In the genomic region with DNA sequence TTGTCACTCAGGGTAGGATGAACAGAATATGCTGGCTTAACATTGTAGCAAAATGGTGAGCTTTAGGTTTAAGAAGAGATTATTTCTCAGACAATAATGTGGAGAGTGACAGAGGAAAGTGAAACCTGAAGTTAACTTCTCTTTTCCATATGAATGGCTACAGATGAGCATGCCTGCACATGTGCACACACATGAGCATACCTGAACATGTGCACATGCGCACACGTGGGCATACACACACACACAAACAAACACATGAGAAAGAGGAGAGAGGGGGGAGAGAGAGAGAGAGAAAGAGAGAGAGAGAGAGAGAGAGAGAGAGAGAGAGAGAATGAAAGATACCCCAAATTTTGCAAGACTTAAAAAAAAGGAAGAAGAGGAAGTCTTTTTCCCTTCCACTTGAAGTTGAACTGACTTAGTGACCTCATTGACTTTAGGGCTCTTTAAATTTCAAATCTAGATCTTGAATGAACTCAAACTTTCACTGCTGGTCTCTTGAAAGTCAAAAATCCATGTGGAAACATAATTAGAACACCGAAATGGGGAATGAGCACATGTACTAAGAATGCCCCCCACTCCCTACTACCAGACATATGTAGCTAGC, we compare ENCODE assay signal across 14 mouse cellular contexts.
"Had no signal": no experiment of that assay in that cellular context is flagged by ENCODE, and none has a peak within 500 bp of the region (broad histone marks: within the 10 kb centered on the region; RNA-seq: fewer than 3 reads in every experiment).

No protein-coding gene starts in this region.

- ATAC-seq: midbrain, embryonic 15.5 days had no signal

- DNase-seq: kidney, adult 2 months; kidney, postnatal 25 days; layer of hippocampus, adult 9-11 months; left cerebral cortex, postnatal 4 days; lung, adult 18-20 months; right cerebral cortex, postnatal 25 days; thymus, adult 2 months; thymus, postnatal 25 days had no signal

- H3K27me3 ChIP-seq: kidney, embryonic 15.5 days; limb, embryonic 13.5 days; megakaryocyte, embryonic 14.5 days; midbrain, embryonic 15.5 days; neural tube, embryonic 13.5 days; stomach, embryonic 15.5 days had no signal

- H3K36me3 ChIP-seq: kidney, embryonic 15.5 days; limb, embryonic 13.5 days; midbrain, embryonic 15.5 days; neural tube, embryonic 13.5 days; stomach, embryonic 15.5 days had no signal
